Mouse (Mus musculus): ENCODE results near the gene Mxd3. TPM values are rescaled to one million over a fixed set of nuclear protein-coding genes. Genes with fewer than 3 reads are reported as not detected.

Mxd3 gene
- polyA plus RNA-seq, 1 experiment = 2.7 TPM

- 75% methylated on average over 10 of the region's 10 CpGs for WGBS
- H3K4me1 ChIP-seq (ENCODE audit: control insufficient read depth, insufficient read depth, low read length) = no peaks in the 10 kb centered on the region
- TF ChIP-seq POLR2A (IDR thresholded peaks at IDR 0.05; ENCODE audit: borderline replicate concordance, extremely low read depth, low read depth, low read length) (no peak), CTCF (IDR thresholded peaks at IDR 0.05; ENCODE audit: insufficient read depth, low read length) (no peak)
- H3K4me3 ChIP-seq (replicated peaks; ENCODE audit: extremely low read depth, low read depth, low read length) = no peak overlapping the region
- no peak for DNase-seq
These were observed 7.8 kb upstream of the Mxd3 start for GRCm38 (mm10) chr13:55337341-55337975.

DNA sequence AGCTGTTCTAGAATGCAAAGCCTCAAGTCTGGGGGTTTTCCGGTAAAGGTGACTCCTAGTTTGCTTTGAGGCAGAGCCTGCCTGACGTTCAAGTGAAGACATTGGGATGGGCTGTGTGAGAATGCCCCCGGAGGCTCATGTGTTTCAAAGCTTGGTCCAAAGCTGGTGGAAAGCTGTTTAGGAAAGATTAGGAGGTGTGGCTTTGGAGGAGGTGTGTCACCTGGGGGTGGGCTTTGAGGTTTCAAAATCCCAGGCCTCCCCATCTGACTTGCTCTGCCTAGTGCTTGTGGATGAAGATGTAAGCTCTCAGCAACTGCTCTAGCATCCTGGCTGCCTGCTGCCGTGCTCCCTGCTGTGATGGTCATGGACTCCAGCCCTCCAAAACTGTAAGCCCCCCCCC, 6.1 kb upstream of the Mxd3 start:
- no peak for DNase-seq
- no peaks in the 10 kb centered on the region for H3K4me1 ChIP-seq (ENCODE audit: control insufficient read depth, insufficient read depth, low read length)
- TF ChIP-seq POLR2A (IDR thresholded peaks at IDR 0.05; ENCODE audit: borderline replicate concordance, extremely low read depth, low read depth, low read length) (no peak), CTCF (IDR thresholded peaks at IDR 0.05; ENCODE audit: insufficient read depth, low read length) (no peak)
- no peak overlapping the region for H3K4me3 ChIP-seq (replicated peaks; ENCODE audit: extremely low read depth, low read depth, low read length)
- WGBS = 77% methylated on average over 4 of the region's 4 CpGs

- TF ChIP-seq POLR2A (IDR thresholded peaks at IDR 0.05; ENCODE audit: borderline replicate concordance, extremely low read depth, low read depth, low read length) = no peak
- peaks cover 8% of the 10 kb centered on the region for H3K4me1 ChIP-seq (ENCODE audit: control insufficient read depth, insufficient read depth, low read length)
- DNase-seq = no peak
- 83% methylated on average over 3 of the region's 3 CpGs for WGBS
- no peak overlapping the region for H3K4me3 ChIP-seq (replicated peaks; ENCODE audit: extremely low read depth, low read depth, low read length)
These were observed 2.7 kb upstream of the Mxd3 start for GRCm38 (mm10) chr13:55332331-55332730.

DNA sequence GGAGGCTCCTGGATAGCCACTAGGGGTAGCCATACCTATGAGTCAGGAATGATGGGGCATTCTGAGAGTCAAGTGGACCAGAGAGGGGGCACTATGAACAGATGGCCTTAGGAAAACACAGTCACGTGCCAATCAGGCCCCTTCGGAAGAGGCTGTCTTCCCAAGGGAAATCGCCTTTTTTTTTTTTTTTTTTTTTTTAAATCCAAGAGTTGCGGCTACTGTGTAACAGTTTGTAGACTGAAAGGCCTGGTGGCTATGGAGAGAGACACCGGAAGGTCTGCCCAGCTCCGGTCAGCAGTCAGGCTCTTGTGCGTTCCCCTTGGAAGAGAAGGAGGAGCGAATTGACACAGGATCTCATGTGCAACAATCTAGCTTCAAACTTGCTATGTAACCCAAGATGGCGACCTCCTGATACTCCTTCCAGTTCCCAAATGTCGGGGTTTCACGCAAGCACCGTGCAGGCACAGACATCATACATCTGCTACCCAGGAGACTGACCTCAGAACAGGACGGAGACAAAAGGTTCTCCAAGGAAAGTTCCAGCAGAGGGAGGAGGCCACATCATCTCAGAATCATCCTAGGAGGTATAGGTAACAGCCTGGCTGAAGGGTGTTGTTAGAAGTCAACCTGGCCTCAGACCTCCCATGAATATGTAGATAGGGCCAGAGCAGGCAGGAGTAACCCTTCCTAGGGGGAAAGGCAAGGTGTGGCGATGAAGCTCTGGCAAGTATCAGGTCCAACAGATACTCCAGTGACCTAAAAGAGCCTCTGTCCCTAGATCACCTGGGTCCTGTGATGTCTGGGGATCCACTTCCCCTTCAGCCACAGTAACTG, 1.2 kb upstream of the Mxd3 start:
- Histone ChIP-seq H3K4me3 (replicated peaks; ENCODE audit: extremely low read depth, low read depth, low read length) (no peak overlapping the region), H3K4me1 (ENCODE audit: control insufficient read depth, insufficient read depth, low read length) (peaks cover 8% of the 10 kb centered on the region)
- WGBS = 51% methylated on average over 14 of the region's 14 CpGs
- TF ChIP-seq POLR2A (IDR thresholded peaks at IDR 0.05; ENCODE audit: borderline replicate concordance, extremely low read depth, low read depth, low read length) = no peak
- TF ChIP-seq CTCF (IDR thresholded peaks at IDR 0.05; ENCODE audit: insufficient read depth, low read length) = no peak
- DNase-seq = no peak

DNA sequence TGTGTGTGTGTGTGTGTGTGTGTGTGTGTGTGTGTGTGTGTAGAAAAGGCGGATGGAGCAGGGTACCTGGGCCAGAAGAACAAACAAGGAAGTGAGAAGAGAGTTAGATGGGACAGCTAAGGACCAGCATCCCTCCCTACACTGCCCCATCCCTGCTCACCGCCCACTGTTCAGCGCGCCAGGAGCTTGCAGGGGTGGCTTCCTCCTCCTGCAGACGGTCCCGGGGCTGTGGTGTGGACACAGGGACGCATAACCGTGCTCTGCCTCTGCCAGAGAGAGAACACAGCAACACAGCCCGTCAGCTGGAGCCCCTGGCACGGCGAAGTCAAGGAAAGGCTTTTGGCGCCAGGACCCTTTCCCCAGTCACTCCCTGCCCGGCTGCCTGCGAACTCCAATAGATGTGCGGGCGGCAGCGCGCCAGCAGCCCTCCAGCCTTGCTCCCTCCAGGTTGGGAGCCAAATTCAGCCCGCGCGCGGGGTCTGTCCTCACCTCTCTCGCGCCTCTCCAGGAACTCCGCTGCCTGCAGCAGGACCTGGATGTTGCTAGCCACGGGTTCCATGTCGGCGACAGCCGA, 427 bp downstream of the Mxd3 start:
- no peak for DNase-seq
- TF ChIP-seq POLR2A (IDR thresholded peaks at IDR 0.05; ENCODE audit: borderline replicate concordance, extremely low read depth, low read depth, low read length) (no peak), CTCF (IDR thresholded peaks at IDR 0.05; ENCODE audit: insufficient read depth, low read length) (no peak)
- peak overlapping the region; percentile 36 for H3K4me3 ChIP-seq (replicated peaks; ENCODE audit: extremely low read depth, low read depth, low read length)
- under 1% methylated on average over 28 of the region's 29 CpGs for WGBS
- H3K4me1 ChIP-seq (ENCODE audit: control insufficient read depth, insufficient read depth, low read length) = peaks cover 8% of the 10 kb centered on the region

DNA sequence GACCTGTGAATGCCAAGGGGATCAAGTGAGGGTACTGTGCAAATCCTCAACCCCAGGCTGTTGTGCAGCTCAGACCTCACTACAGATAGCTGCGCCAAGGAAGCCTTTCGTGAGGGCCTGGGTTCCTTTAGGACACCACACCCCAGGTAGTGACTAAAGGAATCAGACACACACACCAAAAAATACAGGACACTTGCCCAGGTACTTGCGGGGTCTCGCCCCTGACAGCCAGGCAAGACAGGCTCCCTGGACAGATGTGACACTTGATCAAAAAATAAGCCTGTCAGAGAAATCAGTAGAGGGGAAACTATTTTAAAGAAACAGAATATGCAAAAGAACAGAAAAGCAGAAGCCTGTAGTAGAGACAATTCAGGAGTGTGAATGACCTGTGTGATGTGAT, 982 bp downstream of the Mxd3 start:
- no peak for DNase-seq
- Histone ChIP-seq H3K4me1 (ENCODE audit: control insufficient read depth, insufficient read depth, low read length) (peaks cover 8% of the 10 kb centered on the region), H3K4me3 (replicated peaks; ENCODE audit: extremely low read depth, low read depth, low read length) (no peak overlapping the region)
- WGBS = 82% methylated on average over 4 of the region's 4 CpGs
- no peak for TF ChIP-seq CTCF (IDR thresholded peaks at IDR 0.05; ENCODE audit: insufficient read depth, low read length)
- TF ChIP-seq POLR2A (IDR thresholded peaks at IDR 0.05; ENCODE audit: borderline replicate concordance, extremely low read depth, low read depth, low read length) = no peak

GRCm38 (mm10) chr13:55328171-55328570, 1.5 kb downstream of the Mxd3 start:
- 87% methylated on average over 6 of the region's 6 CpGs for WGBS
- no peak for DNase-seq
- Histone ChIP-seq H3K4me1 (ENCODE audit: control insufficient read depth, insufficient read depth, low read length) (peaks cover 8% of the 10 kb centered on the region), H3K4me3 (replicated peaks; ENCODE audit: extremely low read depth, low read depth, low read length) (no peak overlapping the region)
- TF ChIP-seq POLR2A (IDR thresholded peaks at IDR 0.05; ENCODE audit: borderline replicate concordance, extremely low read depth, low read depth, low read length) = no peak
- no peak for TF ChIP-seq CTCF (IDR thresholded peaks at IDR 0.05; ENCODE audit: insufficient read depth, low read length)

- DNase-seq = peak; percentile 80
- H3K4me1 ChIP-seq (ENCODE audit: control insufficient read depth, insufficient read depth, low read length) = peaks cover 12% of the 10 kb centered on the region
- peak; percentile 95 for TF ChIP-seq CTCF (IDR thresholded peaks at IDR 0.05; ENCODE audit: insufficient read depth, low read length)
- no peak for TF ChIP-seq POLR2A (IDR thresholded peaks at IDR 0.05; ENCODE audit: borderline replicate concordance, extremely low read depth, low read depth, low read length)
- no peak overlapping the region for H3K4me3 ChIP-seq (replicated peaks; ENCODE audit: extremely low read depth, low read depth, low read length)
- WGBS = 22% methylated on average over 7 of the region's 8 CpGs
These were observed 2.0 kb downstream of the Mxd3 start for GRCm38 (mm10) chr13:55327633-55328032.

- TF ChIP-seq CTCF (IDR thresholded peaks at IDR 0.05; ENCODE audit: insufficient read depth, low read length) (no peak), POLR2A (IDR thresholded peaks at IDR 0.05; ENCODE audit: borderline replicate concordance, extremely low read depth, low read depth, low read length) (no peak)
- Histone ChIP-seq H3K4me1 (ENCODE audit: control insufficient read depth, insufficient read depth, low read length) (peaks cover 14% of the 10 kb centered on the region), H3K4me3 (replicated peaks; ENCODE audit: extremely low read depth, low read depth, low read length) (no peak overlapping the region)
- 35% methylated on average over 4 of the region's 4 CpGs for WGBS
- no peak for DNase-seq
These were observed 2.5 kb downstream of the Mxd3 start for GRCm38 (mm10) chr13:55327169-55327568.

All from lung, adult 2 months (tissue).